Mouse (Mus musculus): ENCODE results near the gene Sema5a.

GRCm38 (mm10) chr15:32626031-32626430, 381.4 kb downstream of the Sema5a start:
- TF ChIP-seq FOSL1 (IDR thresholded peaks at IDR 0.05; ENCODE audit: insufficient read depth, low read length, poor library complexity, severe bottlenecking) (no peak), CTCF (IDR thresholded peaks at IDR 0.05; ENCODE audit: control insufficient read depth, insufficient read depth, insufficient read length) (no peak), CEBPB (IDR thresholded peaks at IDR 0.05; ENCODE audit: low read depth) (no peak)
